Mouse (Mus musculus) CH12.LX (cell line): ENCODE data around the gene Zfp74.
A peak's percentile ranks its signal among the peaks of the same experiment; 100 is the strongest.

Source experiments
- CTCF ChIP-seq, 2 experiments: IDR thresholded peaks in 1 of 2; conservative IDR thresholded peaks in 1 of 2; 2 replicates each; pipeline ENCODE4 v1.5.1; 2011 to 2012; ENCODE audit warnings: low read depth in 2 of 2, low read length in 2 of 2, improper control_type of control experiment in 1 of 2, inconsistent platforms in 1 of 2, mild to moderate bottlenecking in 1 of 2, moderate library complexity in 1 of 2
- EP300 ChIP-seq: IDR thresholded peaks from 2 replicates; pipeline ENCODE4 v1.6.1; 2011; ENCODE audit warnings: low read length, improper control_type of control experiment
- HCFC1 ChIP-seq: IDR thresholded peaks from 2 replicates; pipeline ENCODE4 v1.6.1; 2012; ENCODE audit warnings: low read depth, mild to moderate bottlenecking, inconsistent platforms, low read length, improper control_type of control experiment
- JUND ChIP-seq: conservative IDR thresholded peaks from 2 replicates; pipeline ENCODE4 v1.6.1; 2011; ENCODE audit warnings: low read depth, low read length, improper control_type of control experiment
- MYC ChIP-seq: IDR thresholded peaks from 2 replicates; pipeline ENCODE4 v1.6.1; 2011; ENCODE audit warnings: low read depth, mild to moderate bottlenecking, improper control_type of control experiment, low read length
- POLR2A ChIP-seq: IDR thresholded peaks from 2 replicates; pipeline ENCODE4 v1.6.1; 2011; ENCODE audit warnings: low read depth, mild to moderate bottlenecking, improper control_type of control experiment, low read length
- RAD21 ChIP-seq: IDR thresholded peaks from 2 replicates; pipeline ENCODE4 v1.6.1; 2011; ENCODE audit warnings: low read depth, mild to moderate bottlenecking, low read length, improper control_type of control experiment, moderate library complexity
- RCOR1 ChIP-seq: conservative IDR thresholded peaks from 2 replicates; pipeline ENCODE4 v1.6.1; 2012; ENCODE audit warnings: low read depth, mild to moderate bottlenecking, inconsistent platforms, low read length, improper control_type of control experiment
- USF1 ChIP-seq: IDR thresholded peaks from 2 replicates; pipeline ENCODE4 v1.6.1; 2014; ENCODE audit warnings: low read depth, mild to moderate bottlenecking, inconsistent platforms, low read length, improper control_type of control experiment
- USF2 ChIP-seq: conservative IDR thresholded peaks from 2 replicates; pipeline ENCODE4 v1.6.1; 2011; ENCODE audit warnings: low read depth, low read length, improper control_type of control experiment
- ZC3H11A ChIP-seq: IDR thresholded peaks from 2 replicates; pipeline ENCODE4 v1.6.1; 2012; ENCODE audit warnings: low read depth, mild to moderate bottlenecking, inconsistent platforms, low read length, improper control_type of control experiment
- ZKSCAN1 ChIP-seq: IDR thresholded peaks from 2 replicates; pipeline ENCODE4 v1.6.1; 2012; ENCODE audit warnings: low read depth, inconsistent platforms, low read length, improper control_type of control experiment, borderline replicate concordance

GRCm38 (mm10) chr7:29938856-29939255 is 15.0 kb downstream of the Zfp74 start:
- TF ChIP-seq CTCF (conservative IDR thresholded peaks at IDR 0.05 in 1 of 2, IDR thresholded peaks at IDR 0.05 in 1 of 2; ENCODE audit: low read depth in 2 of 2, low read length in 2 of 2) (no peak), USF1 (no peak), EP300 (peak; percentile 63), RCOR1 (no peak), ZKSCAN1 (no peak), HCFC1 (no peak), POLR2A (no peak), ZC3H11A (no peak), RAD21 (no peak), USF2 (no peak), JUND (no peak), MYC (no peak)
